In genomic region chr15:7090211-7090765, GRCm38 (mm10) we compare ENCODE assay signal across 8 mouse cellular contexts. TPM values are rescaled to one million over a fixed set of nuclear protein-coding genes. Genes with fewer than 3 reads are reported as not detected.
DNase-seq lines count a peak whose midpoint lies in the region; ATAC-seq and TF ChIP-seq lines count a peak whose summit lies in the region.

Gene Lifr, plus strand, starts transcription at chr15:7090614.

- H3K4me1 ChIP-seq in intestine, embryonic 14.5 days (replicated peaks; ENCODE audit: control insufficient read depth, insufficient read depth, low read length): peaks cover 10% of the 10 kb centered on the region; the same call in 1 of the 2 replicates
- no peaks in the 10 kb centered on the region for H3K4me1 ChIP-seq in intestine, postnatal 0 days (replicated peaks; ENCODE audit: control insufficient read depth, insufficient read depth, low read length)
- H3K4me1 ChIP-seq in ES-E14 (ENCODE audit: control insufficient read depth in 2 of 2, insufficient read depth in 2 of 2, low read length in 2 of 2, poor library complexity in 1 of 2): peaks cover 8 to 11% of the 10 kb centered on the region in 2 experiments; a peak in 3 of 4 replicates
- H3K4me1 ChIP-seq in stomach, embryonic 14.5 days (ENCODE audit: control insufficient read depth, insufficient read depth, low read length): peaks cover 2% of the 10 kb centered on the region; the same call in 1 of the 2 replicates
- H3K4me1 ChIP-seq in forebrain, postnatal 0 days (ENCODE audit: insufficient read depth): no peaks in the 10 kb centered on the region

- DNase-seq in intestine, embryonic 14.5 days (ENCODE audit: low spot score): no peak
- DNase-seq in ES-E14 (ENCODE audit: low read depth, low spot score): no peak
- no peak for DNase-seq in gastrocnemius, postnatal 36 days
- no peak for DNase-seq in layer of hippocampus, postnatal 14 days (ENCODE audit: low spot score in 2 of 2)
- DNase-seq in frontal cortex, postnatal 10 days (ENCODE audit: low spot score in 2 of 2): no peak
- DNase-seq in forebrain, postnatal 0 days: no peak

- no peaks in the 10 kb centered on the region for H3K27me3 ChIP-seq in intestine, embryonic 14.5 days (replicated peaks; ENCODE audit: control insufficient read depth, insufficient read depth, low read length)
- 0 out of 2 replicates have a peak, but pooled peaks cover 7% of the 10 kb centered on the region for H3K27me3 ChIP-seq in intestine, postnatal 0 days (replicated peaks; ENCODE audit: control insufficient read depth, insufficient read depth, low read length)
- no peaks in the 10 kb centered on the region for H3K27me3 ChIP-seq in stomach, embryonic 14.5 days (ENCODE audit: control insufficient read depth, insufficient read depth, low read length)
- no peaks in the 10 kb centered on the region; the same call in 1 of the 2 replicates for H3K27me3 ChIP-seq in forebrain, postnatal 0 days (ENCODE audit: insufficient read depth, low read length)

- H3K9ac ChIP-seq in intestine, embryonic 14.5 days (ENCODE audit: low read length): no peak within 1 kb of the TSS
- no peak within 1 kb of the TSS for H3K9ac ChIP-seq in intestine, postnatal 0 days (ENCODE audit: low read depth, low read length)
- no peak within 1 kb of the TSS for H3K9ac ChIP-seq in ES-E14 (ENCODE audit: insufficient read depth, low read depth, low read length, poor library complexity, severe bottlenecking)
- H3K9ac ChIP-seq in stomach, embryonic 14.5 days (replicated peaks; ENCODE audit: low read depth, low read length): no peak within 1 kb of the TSS
- H3K9ac ChIP-seq in forebrain, postnatal 0 days: no peak within 1 kb of the TSS

- in situ Hi-C loops in ES-E14 (cut with MboI; ENCODE audit: low sequenced_read_pairs in 2 of 2, unreplicated experiment in 2 of 2): no loop called here

- H3K36me3 ChIP-seq in intestine, embryonic 14.5 days (ENCODE audit: control insufficient read depth, insufficient read depth, low read length): no peaks in the 10 kb centered on the region
- no peaks in the 10 kb centered on the region for H3K36me3 ChIP-seq in intestine, postnatal 0 days (ENCODE audit: control insufficient read depth, insufficient read depth)
- no peaks in the 10 kb centered on the region for H3K36me3 ChIP-seq in ES-E14 (ENCODE audit: control insufficient read depth, insufficient read depth, low read length, poor library complexity, severe bottlenecking)
- no peaks in the 10 kb centered on the region for H3K36me3 ChIP-seq in stomach, embryonic 14.5 days (ENCODE audit: control insufficient read depth, insufficient read depth, low read length)
- no peaks in the 10 kb centered on the region for H3K36me3 ChIP-seq in forebrain, postnatal 0 days (ENCODE audit: insufficient read depth)

- 73% methylated on average over 8 of the region's 8 CpGs for WGBS in intestine, embryonic 14.5 days
- WGBS in intestine, postnatal 0 days: 79% methylated on average over 8 of the region's 8 CpGs
- 71% methylated on average over 8 of the region's 8 CpGs for WGBS in stomach, embryonic 14.5 days
- WGBS in forebrain, postnatal 0 days: 66% methylated on average over 8 of the region's 8 CpGs

- no peak for TF ChIP-seq CTCF in intestine, postnatal 0 days (IDR thresholded peaks at IDR 0.05; ENCODE audit: low read depth)
- no peak for TF ChIP-seq CTCF in forebrain, postnatal 0 days (IDR thresholded peaks at IDR 0.05; ENCODE audit: low read depth)

- H3K4me2 ChIP-seq in intestine, embryonic 14.5 days (ENCODE audit: low read length): no peak within 1 kb of the TSS
- no peak within 1 kb of the TSS for H3K4me2 ChIP-seq in intestine, postnatal 0 days (replicated peaks; ENCODE audit: low read depth)
- H3K4me2 ChIP-seq in stomach, embryonic 14.5 days (replicated peaks; ENCODE audit: low read depth, low read length): no peak within 1 kb of the TSS
- no peak within 1 kb of the TSS for H3K4me2 ChIP-seq in forebrain, postnatal 0 days (ENCODE audit: low read depth)

- no peak within 1 kb of the TSS for H3K27ac ChIP-seq in intestine, embryonic 14.5 days (ENCODE audit: low read depth)
- no peak within 1 kb of the TSS for H3K27ac ChIP-seq in intestine, postnatal 0 days (ENCODE audit: low read depth, low read length)
- no peak within 1 kb of the TSS for H3K27ac ChIP-seq in ES-E14 (ENCODE audit: insufficient read depth, low read depth, low read length, poor library complexity, severe bottlenecking)
- no peak within 1 kb of the TSS for H3K27ac ChIP-seq in stomach, embryonic 14.5 days (ENCODE audit: low read length)
- no peak within 1 kb of the TSS for H3K27ac ChIP-seq in forebrain, postnatal 0 days (ENCODE audit: low read depth, low read length)

- H3K4me3 ChIP-seq in intestine, embryonic 14.5 days (ENCODE audit: low read depth, low read length): no peak within 1 kb of the TSS
- no peak within 1 kb of the TSS for H3K4me3 ChIP-seq in intestine, postnatal 0 days (ENCODE audit: low read depth, low read length)
- H3K4me3 ChIP-seq in ES-E14 (ENCODE audit: insufficient read depth in 1 of 2, low read depth in 1 of 2, low read length in 2 of 2, poor library complexity in 1 of 2, severe bottlenecking in 1 of 2): no peak within 1 kb of the TSS
- no peak within 1 kb of the TSS for H3K4me3 ChIP-seq in stomach, embryonic 14.5 days (ENCODE audit: low read depth, low read length)
- no peak within 1 kb of the TSS for H3K4me3 ChIP-seq in forebrain, postnatal 0 days (ENCODE audit: low read depth, low read length)

- no peaks in the 10 kb centered on the region for H3K9me3 ChIP-seq in intestine, embryonic 14.5 days (ENCODE audit: control insufficient read depth, low read length)
- H3K9me3 ChIP-seq in intestine, postnatal 0 days (ENCODE audit: control insufficient read depth): no peaks in the 10 kb centered on the region
- H3K9me3 ChIP-seq in ES-E14 (ENCODE audit: control insufficient read depth, insufficient read depth, low read depth, low read length): no peaks in the 10 kb centered on the region
- H3K9me3 ChIP-seq in stomach, embryonic 14.5 days (ENCODE audit: control insufficient read depth, low read depth, low read length): no peaks in the 10 kb centered on the region
- no peaks in the 10 kb centered on the region for H3K9me3 ChIP-seq in forebrain, postnatal 0 days (ENCODE audit: low read length)

- intact Hi-C loops in gastrocnemius, postnatal 36 days (cut with DNase I): no loop called here

- no peak for ATAC-seq in intestine, embryonic 14.5 days (replicated peaks; ENCODE audit: low FRiP score, low TSS enrichment, low read depth)
- ATAC-seq in intestine, postnatal 0 days: no peak
- no peak for ATAC-seq in stomach, embryonic 14.5 days (ENCODE audit: insufficient number of reproducible peaks, insufficient read depth, low FRiP score, low read depth)
- ATAC-seq in forebrain, postnatal 0 days: no peak

TF ChIP-seq in ES-E14, 5 proteins besides CTCF, POLR2A, EP300 and RAD21:
- TF ChIP-seq HCFC1 (IDR thresholded peaks at IDR 0.05; ENCODE audit: borderline replicate concordance, insufficient read depth, low read length): no peak
- no peak for TF ChIP-seq CHD2 (IDR thresholded peaks at IDR 0.05; ENCODE audit: low read depth, low read length)
- TF ChIP-seq ZNF384 (IDR thresholded peaks at IDR 0.05; ENCODE audit: low read depth, low read length): no peak
- no peak for TF ChIP-seq MAFK (IDR thresholded peaks at IDR 0.05; ENCODE audit: insufficient read depth, low read depth, low read length)
- TF ChIP-seq ZC3H11A (IDR thresholded peaks at IDR 0.05; ENCODE audit: borderline replicate concordance, low read depth, low read length): no peak

RNA-seq across cellular contexts. Expression of gene Lifr, which starts in this region (rescaled TPM):
- 24.1 and 29.3 TPM in 2 replicates for polyA plus RNA-seq in intestine, embryonic 14.5 days (2014; fragmentation: Nextera tagmentation; extraction: Ambion mirVana)
- polyA plus RNA-seq in intestine, postnatal 0 days (2015; fragmentation: Nextera tagmentation; extraction: Ambion mirVana): 6.2 and 6.3 TPM in 2 replicates
- 89.3 and 99.9 TPM in 2 replicates for total RNA-seq in ES-E14 (2012; rRNA removed)
- 10 to 100 TPM; 44.2 to 56.9 TPM for total RNA-seq in gastrocnemius, postnatal 36 days (2021)
- total RNA-seq in layer of hippocampus, postnatal 14 days (2021): 10 to 100 TPM; 60.9 to 64.7 TPM
- polyA plus RNA-seq in stomach, embryonic 14.5 days (2014; fragmentation: Nextera tagmentation; extraction: Ambion mirVana): 23.6 and 26.8 TPM in 2 replicates
- total RNA-seq in forebrain, postnatal 0 days (2014; rRNA removed): 20.9 and 26.1 TPM in 2 replicates
- polyA plus RNA-seq in forebrain, postnatal 0 days (2015; fragmentation: Nextera tagmentation; extraction: Ambion mirVana): 5.5 and 6.8 TPM in 2 replicates
